Comparison of ENCODE assay signal across 29 mouse cellular contexts in genomic region chr2:52001521-52001920, GRCm38 (mm10). TPM values are rescaled to one million over a fixed set of nuclear protein-coding genes. Genes with fewer than 3 reads are reported as not detected.
DNase-seq lines count a peak whose midpoint lies in the region; TF ChIP-seq lines count a peak whose summit lies in the region.
"Had no signal": no experiment of that assay in that cellular context is flagged by ENCODE, and none has a peak within 500 bp of the region (broad histone marks: within the 10 kb centered on the region; RNA-seq: fewer than 3 reads in every experiment).

No protein-coding gene starts in this region.

- H3K36me3 ChIP-seq in ES-Bruce4 (ENCODE audit: control insufficient read depth, insufficient read depth, low read length, poor library complexity, severe bottlenecking): no peaks in the 10 kb centered on the region
- H3K36me3 ChIP-seq: embryonic facial prominence, embryonic 10.5 days; embryonic facial prominence, embryonic 13.5 days; forebrain, embryonic 12.5 days; forebrain, embryonic 15.5 days; heart, embryonic 10.5 days; heart, embryonic 13.5 days; hindbrain, embryonic 13.5 days; intestine, embryonic 15.5 days had no signal

- no peak for TF ChIP-seq POLR2A in ES-Bruce4 (IDR thresholded peaks at IDR 0.05; ENCODE audit: insufficient read depth, low read length)

- TF ChIP-seq CTCF in ES-Bruce4 (IDR thresholded peaks at IDR 0.05; ENCODE audit: low read depth, low read length): no peak
- TF ChIP-seq CTCF in layer of hippocampus, adult 2 months (conservative IDR thresholded peaks at IDR 0.05): no peak

- DNase-seq in 3T3-L1 (ENCODE audit: low read depth, low spot score): peak; percentile 72
- DNase-seq in NIH3T3 (ENCODE audit: low read depth): peak; percentile 43
- DNase-seq in WW6 (ENCODE audit: low read depth, low spot score): peak; percentile 43
- DNase-seq in layer of hippocampus, adult 2 months (ENCODE audit: low spot score in 2 of 2): no peak
- DNase-seq in lung, postnatal 25 days (ENCODE audit: low spot score): no peak
- no peak for DNase-seq in spleen, postnatal 14 days (ENCODE audit: low spot score in 2 of 2)
- DNase-seq: adrenal gland, adult 2 months; adrenal gland, postnatal 14 days; cerebellum, adult 11 months; cerebellum, adult 2 months; cerebellum, postnatal 10 days; cerebellum, postnatal 36 days; embryo, embryonic 11 days; gastrocnemius, postnatal 10 days; gastrocnemius, postnatal 36 days; heart, adult 2 months; heart, postnatal 14 days; kidney, adult 11 months had no signal

- H3K27me3 ChIP-seq in ES-Bruce4 (ENCODE audit: control insufficient read depth, insufficient read depth, low read length, poor library complexity, severe bottlenecking): no peaks in the 10 kb centered on the region
- H3K27me3 ChIP-seq: embryonic facial prominence, embryonic 13.5 days; forebrain, embryonic 12.5 days; forebrain, embryonic 15.5 days; heart, embryonic 13.5 days; hindbrain, embryonic 13.5 days; intestine, embryonic 15.5 days had no signal

- no peaks in the 10 kb centered on the region for H3K4me1 ChIP-seq in ES-Bruce4 (ENCODE audit: control insufficient read depth, insufficient read depth, low read length)
- H3K4me1 ChIP-seq: forebrain, embryonic 12.5 days; forebrain, embryonic 15.5 days; heart, embryonic 10.5 days; heart, embryonic 13.5 days; hindbrain, embryonic 13.5 days; intestine, embryonic 15.5 days had no signal

- 0 out of 2 replicates have a peak, but pooled peaks have one; percentile 34 for TF ChIP-seq EP300 in ES-Bruce4 (IDR thresholded peaks at IDR 0.05; ENCODE audit: insufficient read depth, low read depth, low read length)

- no peak overlapping the region for H3K9ac ChIP-seq in ES-Bruce4 (ENCODE audit: low read depth, poor library complexity, severe bottlenecking)
- H3K9ac ChIP-seq: embryonic facial prominence, embryonic 13.5 days; forebrain, embryonic 12.5 days; forebrain, embryonic 15.5 days; heart, embryonic 13.5 days; hindbrain, embryonic 13.5 days; intestine, embryonic 15.5 days had no signal

- H3K27ac ChIP-seq in ES-Bruce4 (ENCODE audit: insufficient read depth, low read length): no peak overlapping the region
- no peak overlapping the region for H3K27ac ChIP-seq in layer of hippocampus, adult 2 months
- H3K27ac ChIP-seq: embryonic facial prominence, embryonic 10.5 days; embryonic facial prominence, embryonic 13.5 days; forebrain, embryonic 12.5 days; forebrain, embryonic 15.5 days; heart, adult 2 months; heart, embryonic 10.5 days; heart, embryonic 13.5 days; hindbrain, embryonic 13.5 days; intestine, embryonic 15.5 days had no signal

- H3K4me3 ChIP-seq in ES-Bruce4 (ENCODE audit: low read depth, low read length): no peak overlapping the region
- no peak overlapping the region for H3K4me3 ChIP-seq in layer of hippocampus, adult 2 months
- H3K4me3 ChIP-seq: embryonic facial prominence, embryonic 10.5 days; embryonic facial prominence, embryonic 13.5 days; erythroblast, embryonic 14.5 days; forebrain, embryonic 12.5 days; forebrain, embryonic 15.5 days; heart, adult 2 months; heart, embryonic 10.5 days; heart, embryonic 13.5 days; hindbrain, embryonic 13.5 days; intestine, embryonic 15.5 days had no signal

- H3K9me3 ChIP-seq in ES-Bruce4 (replicated peaks; ENCODE audit: control insufficient read depth, insufficient read depth, low read length, poor library complexity, severe bottlenecking): no peaks in the 10 kb centered on the region
- H3K9me3 ChIP-seq: embryonic facial prominence, embryonic 10.5 days; embryonic facial prominence, embryonic 13.5 days; forebrain, embryonic 12.5 days; forebrain, embryonic 15.5 days; heart, embryonic 10.5 days; heart, embryonic 13.5 days; hindbrain, embryonic 13.5 days; intestine, embryonic 15.5 days had no signal

RNA-seq across cellular contexts. Expression of gene Nmi, which starts 28.2 kb away (rescaled TPM):
- 3.6 and 4.5 TPM in 2 replicates for polyA plus RNA-seq in ES-Bruce4 (2011; ENCODE audit: insufficient read depth, insufficient read length, low read depth, missing spikeins)
- 1 to 10 TPM; 2.7 to 3.8 TPM for total RNA-seq in layer of hippocampus, adult 2 months (2021)
- polyA plus RNA-seq: erythroblast, embryonic 14.5 days had no signal

RNA-seq across cellular contexts. Expression of gene Tnfaip6, which starts 36.3 kb away (rescaled TPM):
- 2.1 and 2.8 TPM in 2 replicates for polyA plus RNA-seq in ES-Bruce4 (2011; ENCODE audit: insufficient read depth, insufficient read length, low read depth, missing spikeins)
- total RNA-seq in layer of hippocampus, adult 2 months (2021): 1 to 10 TPM; 7.5 to 7.8 TPM
- polyA plus RNA-seq: adrenal gland, adult 2 months; CD4-positive, CD25-positive, alpha-beta regulatory T cell, adult 4 months; erythroblast, embryonic 14.5 days had no signal

Comparison
In these comparisons a context has a peak if more than half of its experiments do, and no peak if none do; other contexts are left out.
1. DNase-seq: peak in 3T3-L1 (single experiment), NIH3T3 (single experiment) and WW6 (single experiment); none in layer of hippocampus, adult 2 months (0 of 2), lung, postnatal 25 days (single experiment) and spleen, postnatal 14 days (0 of 2).